Mouse (Mus musculus) kidney, embryonic 16.5 days (tissue): ENCODE data around the gene Zfp850. TPM values are rescaled to one million over a fixed set of nuclear protein-coding genes. Genes with fewer than 3 reads are reported as not detected.

ENCODE experiments used
- ATAC-seq: fragments of 200-750 bp; cut with Nextera tagmentation; 2 replicates; pipeline ENCODE4 v1.8.0; 2017; ENCODE audit warnings: moderate TSS enrichment; ENCODE audit not compliant: low FRiP score, low TSS enrichment
- H3K27ac ChIP-seq: fragments of 300-500 bp; sonication (generic); 2 replicates; pipeline ENCODE4 v1.5.1; 2014; ENCODE audit warnings: low read length
- H3K27me3 ChIP-seq: fragments of 300-500 bp; sonication (generic); 2 replicates; pipeline ENCODE4 v1.6.1; 2014; ENCODE audit warnings: low read length, control low read depth, mixed read lengths; ENCODE audit not compliant: insufficient read depth
- H3K36me3 ChIP-seq: fragments of 300-500 bp; sonication (generic); 2 replicates; pipeline ENCODE4 v1.6.1; 2014; ENCODE audit warnings: low read length, control low read depth, mixed read lengths; ENCODE audit not compliant: insufficient read depth
- H3K4me1 ChIP-seq: fragments of 300-500 bp; sonication (generic); 2 replicates; pipeline ENCODE4 v1.6.1; 2014; ENCODE audit warnings: low read length, control low read depth, mixed read lengths; ENCODE audit not compliant: insufficient read depth
- H3K4me2 ChIP-seq: fragments of 300-500 bp; sonication (generic); replicated peaks from 2 replicates; pipeline ENCODE4 v1.6.1; 2014; ENCODE audit warnings: low read depth, low read length
- H3K4me3 ChIP-seq: fragments of 300-500 bp; sonication (generic); 2 replicates; pipeline ENCODE4 v1.5.1; 2014; ENCODE audit warnings: mild to moderate bottlenecking, low read length
- H3K9ac ChIP-seq: fragments of 300-500 bp; sonication (generic); replicated peaks from 2 replicates; pipeline ENCODE4 v1.6.1; 2014; ENCODE audit warnings: low read length
- H3K9me3 ChIP-seq: fragments of 300-500 bp; sonication (generic); 2 replicates; pipeline ENCODE4 v1.6.1; 2016; ENCODE audit warnings: low read length, control low read depth
- WGBS: fragments of 180-500 bp; shearing (Covaris S2); extraction: QIAGEN DNeasy Blood & Tissue Kit; methylation state at CpG from one replicate; pipeline ENCODE4 v1.1.7; 2014; 5-methylcytosine and 5-hydroxymethylcytosine counted together
- polyA plus RNA-seq: library from polyadenylated mRNA; unstranded; fragments of >200 nt; fragmentation: Nextera tagmentation; extraction: Ambion mirVana; gene quantifications from 2 replicates; pipeline ENCODE4 v1.2.1, GENCODE M21; 2015

Zfp850 gene
- 6.0 and 6.6 TPM in 2 replicates for polyA plus RNA-seq

- H3K36me3 ChIP-seq = peaks cover 16% of the 10 kb centered on the region; the same call in 1 of the 2 replicates
- H3K9me3 ChIP-seq = no peaks in the 10 kb centered on the region; the same call in 1 of the 2 replicates
- peak within 1 kb of the TSS; percentile 37; the same call in 1 of the 2 replicates for H3K27ac ChIP-seq
- under 1% methylated on average over 47 of the region's 47 CpGs for WGBS
- peak; percentile 96 for ATAC-seq
- H3K4me2 ChIP-seq = peak within 1 kb of the TSS; percentile 88
- H3K9ac ChIP-seq = peak within 1 kb of the TSS; percentile 85
- H3K4me3 ChIP-seq = peak within 1 kb of the TSS; percentile 73
- H3K4me1 ChIP-seq = peaks cover 4% of the 10 kb centered on the region; the same call in 1 of the 2 replicates
- H3K27me3 ChIP-seq = no peaks in the 10 kb centered on the region
Measured at GRCm38 (mm10) chr7:28013549-28014444, at the start of gene Zfp850. TSS of gene Zfp850 (minus strand) at chr7:28014115.

DNA sequence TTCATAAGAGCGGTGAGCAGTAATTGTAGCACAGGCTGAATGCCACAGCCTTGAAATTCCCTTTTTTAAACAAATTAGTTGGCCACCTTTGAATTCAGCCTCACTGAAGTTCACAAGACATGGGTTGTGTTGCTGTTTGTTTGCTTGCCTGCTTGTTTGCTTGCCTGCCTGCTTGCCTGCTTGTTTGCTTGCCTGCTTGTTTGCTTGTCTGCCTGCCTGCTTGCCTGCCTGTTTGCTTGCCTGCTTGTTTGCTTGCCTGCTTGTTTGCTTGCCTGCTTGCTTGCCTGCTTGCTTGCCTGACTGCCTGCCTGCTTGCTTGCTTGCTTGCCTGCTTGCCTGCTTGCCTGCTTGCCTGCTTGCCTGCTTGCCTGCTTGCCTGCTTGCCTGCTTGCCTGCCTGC, 46.1 kb upstream of the Zfp850 start:
- no peak for ATAC-seq
- H3K9me3 ChIP-seq = no peaks in the 10 kb centered on the region
- H3K9ac ChIP-seq = no peak overlapping the region
- H3K4me2 ChIP-seq = no peak overlapping the region
- H3K36me3 ChIP-seq = no peaks in the 10 kb centered on the region
- H3K4me3 ChIP-seq = no peak overlapping the region
- H3K4me1 ChIP-seq = no peaks in the 10 kb centered on the region
- 0 out of 2 replicates have a peak, but pooled peaks cover 9% of the 10 kb centered on the region for H3K27me3 ChIP-seq
- H3K27ac ChIP-seq = no peak overlapping the region
- WGBS = 97% methylated on average over 1 of the region's 1 CpGs

DNA sequence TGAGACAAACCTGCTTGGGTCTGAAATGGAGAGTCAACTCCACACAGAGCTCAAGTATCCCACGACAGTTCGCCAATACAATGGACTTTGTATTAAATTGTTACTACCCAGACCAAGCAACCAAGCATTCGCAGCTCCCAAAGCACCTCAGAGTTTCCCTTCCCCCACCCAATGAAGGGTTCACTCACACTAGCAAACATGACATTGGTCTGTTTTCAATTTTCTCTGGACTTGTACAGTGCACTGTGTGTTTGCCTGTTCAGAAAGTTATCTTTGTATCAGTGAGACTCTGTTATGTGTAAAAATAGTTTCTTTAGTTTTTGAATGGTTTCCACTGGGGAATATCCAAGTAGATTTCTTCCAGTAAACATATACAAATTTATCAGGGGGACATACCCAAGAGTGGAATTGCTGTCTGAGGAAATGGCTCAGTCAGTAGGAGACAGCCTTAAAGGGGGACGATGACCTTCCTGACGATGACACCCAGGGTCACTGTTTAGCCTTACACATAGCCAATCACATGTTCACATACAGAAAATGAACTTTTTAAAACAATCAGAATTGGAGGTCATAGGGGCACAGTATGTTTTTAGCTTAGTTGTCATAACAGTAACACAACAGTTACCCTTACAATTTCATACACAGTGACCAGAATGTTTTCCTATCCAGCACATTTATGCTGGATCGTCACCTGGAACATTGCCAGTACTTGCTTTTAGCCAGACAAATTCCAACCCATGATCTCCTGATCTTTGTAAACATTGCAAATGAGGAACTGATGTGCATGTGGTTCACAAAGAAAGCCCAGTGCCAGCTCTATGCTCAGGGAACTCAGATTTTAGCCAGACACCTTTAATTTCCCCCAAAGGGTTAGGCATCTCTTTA, 39.4 kb upstream of the Zfp850 start:
- Histone ChIP-seq H3K27me3 (0 out of 2 replicates have a peak, but pooled peaks cover 3% of the 10 kb centered on the region), H3K4me2 (no peak overlapping the region), H3K9me3 (no peaks in the 10 kb centered on the region), H3K9ac (no peak overlapping the region), H3K4me1 (peaks cover 12% of the 10 kb centered on the region), H3K36me3 (peaks cover 2% of the 10 kb centered on the region), H3K27ac (no peak overlapping the region), H3K4me3 (no peak overlapping the region)
- no peak for ATAC-seq
- 80% methylated on average over 6 of the region's 6 CpGs for WGBS

DNA sequence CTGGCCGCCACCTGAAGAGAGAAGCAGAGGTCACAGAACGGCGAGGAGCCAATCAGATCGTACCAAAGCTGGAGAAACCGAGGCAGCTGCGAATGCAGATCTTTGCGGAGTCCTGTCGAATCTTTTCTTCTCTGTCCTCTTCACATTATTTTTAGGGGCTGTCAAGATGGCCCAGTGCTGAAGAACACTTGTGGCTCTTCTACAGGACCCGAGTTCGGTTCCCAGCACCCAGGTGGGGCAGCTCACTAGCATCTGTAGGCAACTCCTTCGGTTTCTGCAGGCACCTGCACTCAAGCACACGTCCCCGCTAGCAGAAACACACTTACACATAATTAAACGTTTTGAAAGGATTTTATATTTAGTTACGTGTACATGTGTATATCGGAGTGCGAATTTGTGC, 36.7 kb upstream of the Zfp850 start:
- Histone ChIP-seq H3K4me1 (peaks cover 12% of the 10 kb centered on the region), H3K27ac (no peak overlapping the region), H3K36me3 (peaks cover 29% of the 10 kb centered on the region), H3K27me3 (no peaks in the 10 kb centered on the region), H3K9ac (peak overlapping the region; percentile 53), H3K9me3 (no peaks in the 10 kb centered on the region), H3K4me3 (no peak overlapping the region), H3K4me2 (peak overlapping the region; percentile 39)
- ATAC-seq = no peak
- WGBS = 59% methylated on average over 17 of the region's 17 CpGs

DNA sequence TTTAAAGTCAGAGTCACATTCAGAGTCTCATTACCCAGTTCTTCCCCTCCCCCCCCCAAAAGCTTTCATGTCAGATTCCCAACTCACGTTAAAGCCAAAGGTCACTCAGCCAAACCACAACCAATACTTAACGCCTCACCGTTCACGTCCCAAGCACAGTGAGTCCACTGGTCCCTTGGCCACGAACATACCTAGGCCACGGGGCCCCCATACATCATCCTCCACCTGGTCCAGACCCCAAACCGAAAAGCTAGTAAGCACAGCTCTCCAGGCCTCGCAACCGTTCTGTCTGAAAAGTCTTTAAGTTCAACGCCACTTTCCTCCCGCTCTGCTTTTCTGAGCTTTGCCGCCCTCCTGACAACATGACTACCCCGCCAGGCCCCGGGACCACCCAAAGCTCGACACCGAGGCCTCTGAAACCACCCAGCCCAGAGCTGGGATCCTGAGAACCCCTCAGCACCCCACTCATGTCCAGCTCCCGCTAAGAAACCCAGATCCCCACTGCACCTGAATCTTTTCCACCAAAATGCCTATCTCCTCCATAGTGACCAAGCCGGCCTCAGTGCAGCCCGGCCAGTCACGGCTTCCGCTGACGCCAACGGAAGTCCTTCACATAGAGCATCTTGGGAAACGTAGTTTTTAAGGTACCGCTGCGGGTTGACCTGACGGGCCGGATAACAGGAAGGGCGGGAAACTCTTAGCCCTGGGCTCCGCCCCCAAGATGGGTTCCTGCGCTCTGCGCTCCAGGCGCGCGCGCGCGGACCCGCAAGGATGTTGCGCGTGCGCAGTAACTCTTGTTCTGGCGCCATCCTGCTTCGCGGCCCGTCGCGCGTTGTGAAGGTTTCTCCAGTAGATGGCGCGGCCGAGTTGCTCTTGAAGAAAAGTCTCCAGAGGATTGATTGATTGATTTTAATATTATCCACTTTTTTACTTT, 35.8 kb upstream of the Zfp850 start, which contains the start of gene Psmc4:
TSS of gene Psmc4 (minus strand) at position 626 of the 934 bp plus-strand sequence.
- Histone ChIP-seq H3K4me1 (peaks cover 12% of the 10 kb centered on the region), H3K27ac (no peak within 1 kb of the TSS), H3K4me3 (peak within 1 kb of the TSS; percentile 80), H3K9me3 (no peaks in the 10 kb centered on the region), H3K36me3 (peaks cover 36% of the 10 kb centered on the region), H3K27me3 (no peaks in the 10 kb centered on the region), H3K4me2 (peak within 1 kb of the TSS; percentile 80), H3K9ac (peak within 1 kb of the TSS; percentile 86)
- under 1% methylated on average over 52 of the region's 52 CpGs for WGBS
- ATAC-seq = peak; percentile 97

- no peak overlapping the region for H3K9ac ChIP-seq
- WGBS = 81% methylated on average over 4 of the region's 4 CpGs
- H3K4me1 ChIP-seq = peaks cover 9% of the 10 kb centered on the region
- no peaks in the 10 kb centered on the region for H3K9me3 ChIP-seq
- H3K4me3 ChIP-seq = no peak overlapping the region
- no peak overlapping the region for H3K4me2 ChIP-seq
- H3K36me3 ChIP-seq = peaks cover 68% of the 10 kb centered on the region
- ATAC-seq = no peak
- H3K27ac ChIP-seq = no peak overlapping the region
- no peaks in the 10 kb centered on the region for H3K27me3 ChIP-seq
Measured at GRCm38 (mm10) chr7:28044524-28044923, 30.6 kb upstream of the Zfp850 start.

DNA sequence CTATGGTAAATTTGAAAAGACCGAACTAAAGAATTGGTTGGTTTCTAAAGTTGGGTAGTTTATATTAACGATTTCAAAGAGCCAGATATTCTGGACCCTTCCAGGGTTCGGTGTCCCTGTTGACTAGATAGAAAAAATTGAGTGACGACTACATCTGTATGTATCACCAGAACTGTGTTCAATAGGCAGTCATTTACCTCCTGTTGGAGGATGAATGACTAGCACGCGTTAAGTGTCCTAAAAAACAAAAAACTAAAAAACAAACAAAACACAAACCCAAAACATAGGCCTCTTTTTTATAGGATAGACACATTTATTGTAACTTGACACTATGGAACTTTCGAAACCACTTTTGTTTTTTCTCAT, 513 bp upstream of the Zfp850 start:
- Histone ChIP-seq H3K4me1 (peaks cover 4% of the 10 kb centered on the region; the same call in 1 of the 2 replicates), H3K27ac (0 out of 2 replicates have a peak overlapping the region, but pooled peaks have one; percentile 37), H3K36me3 (peaks cover 15% of the 10 kb centered on the region; the same call in 1 of the 2 replicates), H3K27me3 (no peaks in the 10 kb centered on the region), H3K4me3 (peak overlapping the region; percentile 73), H3K9ac (peak overlapping the region; percentile 85), H3K9me3 (no peaks in the 10 kb centered on the region; the same call in 1 of the 2 replicates), H3K4me2 (peak overlapping the region; percentile 88)
- peak; percentile 33; the same call in 1 of the 2 replicates for ATAC-seq
- WGBS = 24% methylated on average over 7 of the region's 7 CpGs

- H3K4me3 ChIP-seq = no peak overlapping the region
- H3K4me1 ChIP-seq = peaks cover 4% of the 10 kb centered on the region; the same call in 1 of the 2 replicates
- ATAC-seq = no peak
- peaks cover 27% of the 10 kb centered on the region for H3K36me3 ChIP-seq
- H3K4me2 ChIP-seq = no peak overlapping the region
- no peak overlapping the region for H3K27ac ChIP-seq
- no peaks in the 10 kb centered on the region for H3K27me3 ChIP-seq
- no peak overlapping the region for H3K9ac ChIP-seq
- H3K9me3 ChIP-seq = no peaks in the 10 kb centered on the region; the same call in 1 of the 2 replicates
- WGBS = 96% methylated on average over 3 of the region's 3 CpGs
Measured at GRCm38 (mm10) chr7:28010271-28010670, 3.6 kb downstream of the Zfp850 start.
